Mouse (Mus musculus) heart, embryonic 13.5 days (tissue): Measurements from ENCODE around the gene Ptprj. TPM values are rescaled to one million over a fixed set of nuclear protein-coding genes. Genes with fewer than 3 reads are reported as not detected.
A peak's percentile ranks its signal among the peaks of the same experiment; 100 is the strongest.

Experiments
- ATAC-seq: fragments of 200-750 bp; cut with Nextera tagmentation; 2 replicates; pipeline ENCODE4 v1.8.0; 2017; ENCODE audit warnings: moderate TSS enrichment; ENCODE audit not compliant: insufficient number of reproducible peaks, low FRiP score, low TSS enrichment; ENCODE audit errors: extremely low read depth
- H3K27ac ChIP-seq: fragments of 300-500 bp; sonication (generic); replicated peaks from 2 replicates; pipeline ENCODE4 v1.5.1; 2015; ENCODE audit warnings: moderate library complexity, mild to moderate bottlenecking, inconsistent platforms
- H3K27me3 ChIP-seq: fragments of 300-500 bp; sonication (generic); replicated peaks from 2 replicates; pipeline ENCODE4 v1.6.1; 2015; ENCODE audit warnings: mild to moderate bottlenecking, inconsistent platforms
- H3K36me3 ChIP-seq: fragments of 300-500 bp; sonication (generic); 2 replicates; pipeline ENCODE4 v1.6.1; 2015; ENCODE audit warnings: mild to moderate bottlenecking, inconsistent platforms
- H3K4me1 ChIP-seq: fragments of 300-500 bp; sonication (generic); 2 replicates; pipeline ENCODE4 v1.6.1; 2015; ENCODE audit warnings: inconsistent platforms
- H3K4me2 ChIP-seq: fragments of 300-500 bp; sonication (generic); 2 replicates; pipeline ENCODE4 v1.6.1; 2015; ENCODE audit warnings: inconsistent platforms, mild to moderate bottlenecking, moderate library complexity
- H3K4me3 ChIP-seq: fragments of 300-500 bp; sonication (generic); 2 replicates; pipeline ENCODE4 v1.5.1; 2015; ENCODE audit warnings: moderate library complexity, mild to moderate bottlenecking, inconsistent platforms
- H3K9ac ChIP-seq: fragments of 300-500 bp; sonication (generic); 2 replicates; pipeline ENCODE4 v1.6.1; 2015; ENCODE audit warnings: inconsistent platforms, mild to moderate bottlenecking, moderate library complexity
- H3K9me3 ChIP-seq: fragments of 300-500 bp; sonication (generic); 2 replicates; pipeline ENCODE4 v1.6.1; 2016; ENCODE audit warnings: inconsistent platforms
- WGBS: fragments of 180-500 bp; shearing (Covaris S2); methylation state at CpG from one replicate; pipeline ENCODE4 v1.1.7; 2015; ENCODE audit warnings: mixed read lengths; 5-methylcytosine and 5-hydroxymethylcytosine counted together
- polyA plus RNA-seq: library from polyadenylated mRNA; unstranded; fragments of >200 nt; fragmentation: Nextera tagmentation; extraction: Ambion mirVana; gene quantifications from 2 replicates; pipeline ENCODE4 v1.2.1, GENCODE M21; 2015

Ptprj gene
- polyA plus RNA-seq, 1 experiment from 2014 or later: 1.3 TPM

- no peak overlapping the region for H3K4me2 ChIP-seq
- WGBS: 73% methylated on average over 4 of the region's 4 CpGs
- no peaks in the 10 kb centered on the region for H3K27me3 ChIP-seq
- H3K9me3 ChIP-seq: no peaks in the 10 kb centered on the region
- no peaks in the 10 kb centered on the region for H3K36me3 ChIP-seq
- ATAC-seq: no peak
- no peak overlapping the region for H3K27ac ChIP-seq
- H3K4me1 ChIP-seq: peaks cover 7% of the 10 kb centered on the region; the same call in 1 of the 2 replicates
- no peak overlapping the region for H3K4me3 ChIP-seq
- H3K9ac ChIP-seq: no peak overlapping the region
Measured at GRCm38 (mm10) chr2:90539206-90539605, 41.2 kb downstream of the Ptprj start.

DNA sequence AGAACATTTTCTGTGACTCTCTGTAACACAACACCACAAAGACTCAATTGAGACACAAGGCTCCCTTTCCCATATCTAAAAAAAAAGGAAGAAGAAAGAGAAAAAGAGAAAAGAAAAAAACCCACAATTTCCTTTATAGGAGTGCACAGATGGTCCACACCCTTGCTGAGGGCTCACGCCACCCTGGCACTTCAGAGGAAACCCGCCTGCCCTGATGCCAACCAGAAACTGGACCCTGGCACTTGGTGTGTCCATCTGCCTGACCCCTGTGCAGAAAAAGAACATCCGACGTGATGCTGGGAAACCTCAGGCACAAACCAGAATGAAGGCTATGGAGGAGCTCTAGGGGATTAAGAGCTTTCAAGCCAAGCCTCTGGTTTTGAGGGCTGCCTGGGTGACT lies 43.2 kb downstream of the Ptprj start:
- no peak overlapping the region for H3K9ac ChIP-seq
- ATAC-seq: no peak
- 75% methylated on average over 4 of the region's 4 CpGs for WGBS
- H3K4me3 ChIP-seq: no peak overlapping the region
- H3K27ac ChIP-seq: no peak overlapping the region
- no peaks in the 10 kb centered on the region for H3K27me3 ChIP-seq
- H3K4me1 ChIP-seq: peaks cover 7% of the 10 kb centered on the region; the same call in 1 of the 2 replicates
- no peaks in the 10 kb centered on the region for H3K36me3 ChIP-seq
- no peaks in the 10 kb centered on the region for H3K9me3 ChIP-seq
- H3K4me2 ChIP-seq: no peak overlapping the region

- peaks cover 7% of the 10 kb centered on the region; the same call in 1 of the 2 replicates for H3K4me1 ChIP-seq
- no peaks in the 10 kb centered on the region for H3K27me3 ChIP-seq
- H3K4me3 ChIP-seq: no peak overlapping the region
- 0 out of 2 replicates have a peak overlapping the region, but pooled peaks have one; percentile 4 for H3K4me2 ChIP-seq
- ATAC-seq: no peak
- 31% methylated on average over 9 of the region's 9 CpGs for WGBS
- H3K9ac ChIP-seq: no peak overlapping the region
- no peaks in the 10 kb centered on the region for H3K9me3 ChIP-seq
- no peaks in the 10 kb centered on the region for H3K36me3 ChIP-seq
- no peak overlapping the region for H3K27ac ChIP-seq
Measured at GRCm38 (mm10) chr2:90536555-90536954, 43.9 kb downstream of the Ptprj start.

DNA sequence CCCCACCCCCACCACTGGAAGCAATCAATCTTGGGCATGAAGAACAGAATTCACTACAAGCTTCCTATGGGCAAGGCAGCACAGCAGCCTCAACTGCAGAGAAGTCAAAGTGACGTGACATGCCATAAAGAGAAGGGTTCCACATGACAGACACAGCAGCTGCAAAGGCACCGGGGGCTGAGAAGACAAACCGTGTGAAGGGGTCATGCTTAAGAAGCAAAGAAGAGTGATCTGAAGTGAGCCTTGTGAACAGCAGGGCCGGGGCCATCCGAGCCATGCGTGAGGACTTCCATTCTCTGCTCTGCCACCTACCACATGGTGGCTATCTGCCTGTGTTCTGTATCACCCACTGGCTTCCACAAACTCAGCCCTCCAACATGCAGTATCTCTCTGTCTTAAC lies 45.7 kb downstream of the Ptprj start:
- no peak overlapping the region for H3K4me2 ChIP-seq
- no peaks in the 10 kb centered on the region for H3K9me3 ChIP-seq
- H3K27me3 ChIP-seq: no peaks in the 10 kb centered on the region
- 76% methylated on average over 6 of the region's 6 CpGs for WGBS
- no peak for ATAC-seq
- no peaks in the 10 kb centered on the region for H3K36me3 ChIP-seq
- no peak overlapping the region for H3K9ac ChIP-seq
- no peak overlapping the region for H3K27ac ChIP-seq
- H3K4me1 ChIP-seq: peaks cover 7% of the 10 kb centered on the region; the same call in 1 of the 2 replicates
- H3K4me3 ChIP-seq: no peak overlapping the region

DNA sequence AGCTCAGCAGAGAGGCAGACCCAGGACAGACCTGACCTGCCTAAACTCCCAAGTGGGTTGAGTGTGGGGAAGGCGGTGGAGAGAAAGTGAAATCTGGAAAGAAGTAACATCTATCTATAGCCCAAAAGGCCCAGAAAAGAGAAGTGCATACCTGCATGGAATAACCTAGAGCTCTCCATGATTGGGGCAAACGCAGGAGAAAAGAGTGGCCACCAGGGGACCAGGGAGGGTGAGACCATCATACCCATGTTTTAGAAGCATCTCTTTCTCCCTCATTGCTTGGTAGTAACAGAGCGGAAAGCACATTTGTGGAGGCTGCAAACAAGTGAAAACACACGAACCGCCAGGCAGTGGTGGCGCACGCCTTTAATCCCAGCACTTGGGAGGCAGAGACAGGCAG lies 46.5 kb downstream of the Ptprj start:
- H3K4me2 ChIP-seq: no peak overlapping the region
- WGBS: 89% methylated on average over 7 of the region's 7 CpGs
- peaks cover 7% of the 10 kb centered on the region; the same call in 1 of the 2 replicates for H3K4me1 ChIP-seq
- no peaks in the 10 kb centered on the region for H3K36me3 ChIP-seq
- no peak overlapping the region for H3K27ac ChIP-seq
- no peaks in the 10 kb centered on the region for H3K27me3 ChIP-seq
- ATAC-seq: no peak
- H3K9me3 ChIP-seq: no peaks in the 10 kb centered on the region
- no peak overlapping the region for H3K9ac ChIP-seq
- no peak overlapping the region for H3K4me3 ChIP-seq

DNA sequence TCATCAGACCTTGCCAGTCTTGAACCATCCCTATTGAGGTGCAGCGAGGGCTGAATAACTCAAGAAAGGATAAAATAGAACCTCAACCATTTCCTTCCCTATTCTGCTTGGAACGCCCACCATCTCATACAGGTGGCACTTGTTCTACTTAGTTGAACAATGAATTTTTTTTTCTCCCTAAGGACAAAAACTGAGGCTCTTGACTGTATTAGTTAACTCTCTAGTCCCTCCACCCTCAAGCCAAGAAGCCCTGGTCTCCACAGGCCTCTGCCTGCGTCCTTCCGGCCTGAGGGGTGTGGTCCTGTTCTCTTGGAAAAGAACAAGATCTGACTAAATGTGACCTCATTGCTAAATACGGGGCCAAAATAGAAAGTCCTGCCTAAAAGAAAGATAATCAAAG lies 48.4 kb downstream of the Ptprj start:
- 78% methylated on average over 5 of the region's 5 CpGs for WGBS
- H3K27me3 ChIP-seq: no peaks in the 10 kb centered on the region
- no peaks in the 10 kb centered on the region for H3K9me3 ChIP-seq
- H3K4me3 ChIP-seq: no peak overlapping the region
- no peaks in the 10 kb centered on the region for H3K36me3 ChIP-seq
- H3K27ac ChIP-seq: no peak overlapping the region
- H3K4me2 ChIP-seq: no peak overlapping the region
- H3K9ac ChIP-seq: no peak overlapping the region
- H3K4me1 ChIP-seq: peaks cover 5% of the 10 kb centered on the region
- no peak for ATAC-seq

DNA sequence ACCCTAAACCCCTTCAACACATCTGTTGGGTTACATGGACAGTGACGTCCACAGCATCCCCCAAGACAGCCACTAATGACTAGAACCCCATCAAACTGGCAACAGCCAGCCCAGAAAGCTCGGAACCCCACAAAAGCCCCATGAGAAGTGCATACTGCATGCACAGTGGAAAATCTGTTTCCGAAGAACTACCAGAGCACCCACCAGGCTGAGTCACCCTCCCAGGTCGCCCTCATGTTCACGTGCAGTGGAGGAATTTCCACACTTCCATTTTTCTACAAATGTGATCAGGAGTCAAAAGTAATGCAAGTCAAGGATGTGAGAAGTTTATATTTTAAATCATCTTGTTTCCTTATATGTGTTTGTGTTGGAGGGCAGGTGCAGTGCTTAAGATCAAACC lies 52.3 kb downstream of the Ptprj start:
- H3K36me3 ChIP-seq: no peaks in the 10 kb centered on the region
- H3K27me3 ChIP-seq: no peaks in the 10 kb centered on the region
- peaks cover 6% of the 10 kb centered on the region for H3K4me1 ChIP-seq
- H3K9ac ChIP-seq: no peak overlapping the region
- no peak for ATAC-seq
- H3K27ac ChIP-seq: no peak overlapping the region
- H3K4me3 ChIP-seq: no peak overlapping the region
- H3K9me3 ChIP-seq: no peaks in the 10 kb centered on the region
- no peak overlapping the region for H3K4me2 ChIP-seq
- 83% methylated on average over 5 of the region's 5 CpGs for WGBS

- H3K9ac ChIP-seq: no peak overlapping the region
- H3K27ac ChIP-seq: peak overlapping the region; percentile 39
Measured at GRCm38 (mm10) chr2:90526971-90527370, 53.5 kb downstream of the Ptprj start.

DNA sequence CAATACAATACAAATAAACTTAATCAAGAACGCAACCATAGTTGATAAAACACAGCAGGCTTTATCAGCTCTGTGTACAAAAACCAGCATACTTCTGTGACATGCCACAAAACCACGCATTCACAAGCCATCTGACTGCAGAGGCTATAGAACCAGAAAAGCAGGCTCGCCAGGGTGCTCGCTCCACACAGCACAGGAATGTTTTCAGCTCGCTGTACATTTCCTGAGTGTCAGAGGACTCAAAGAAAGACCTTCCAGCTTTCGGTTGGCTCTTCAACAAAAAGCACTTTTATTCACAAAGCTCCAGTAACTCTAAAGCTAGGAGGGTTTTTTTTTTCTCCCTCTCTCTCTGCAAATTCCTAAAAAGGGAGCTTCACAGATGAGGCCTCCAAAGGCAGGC lies 53.9 kb downstream of the Ptprj start:
- WGBS: 38% methylated on average over 6 of the region's 6 CpGs
- Histone ChIP-seq H3K4me1 (peaks cover 9% of the 10 kb centered on the region), H3K36me3 (no peaks in the 10 kb centered on the region), H3K27me3 (no peaks in the 10 kb centered on the region), H3K4me3 (no peak overlapping the region), H3K9me3 (no peaks in the 10 kb centered on the region), H3K4me2 (no peak overlapping the region), H3K9ac (no peak overlapping the region), H3K27ac (peak overlapping the region; percentile 39)
- no peak for ATAC-seq

More at GRCm38 (mm10) chr2:90526971-90527370, 53.5 kb downstream of the Ptprj start:
- 61% methylated on average over 6 of the region's 6 CpGs for WGBS
- Histone ChIP-seq H3K4me2 (no peak overlapping the region), H3K27me3 (no peaks in the 10 kb centered on the region), H3K36me3 (no peaks in the 10 kb centered on the region), H3K4me3 (no peak overlapping the region), H3K9me3 (no peaks in the 10 kb centered on the region), H3K4me1 (peaks cover 6% of the 10 kb centered on the region)
- no peak for ATAC-seq

- Histone ChIP-seq H3K9me3 (no peaks in the 10 kb centered on the region), H3K4me3 (no peak overlapping the region), H3K27me3 (no peaks in the 10 kb centered on the region), H3K4me2 (no peak overlapping the region), H3K4me1 (peaks cover 9% of the 10 kb centered on the region), H3K9ac (no peak overlapping the region), H3K36me3 (no peaks in the 10 kb centered on the region), H3K27ac (no peak overlapping the region)
- 70% methylated on average over 14 of the region's 14 CpGs for WGBS
- ATAC-seq: no peak
Measured at GRCm38 (mm10) chr2:90525807-90526206, 54.6 kb downstream of the Ptprj start.

GRCm38 (mm10) chr2:90522455-90522854 lies 58.0 kb downstream of the Ptprj start:
- H3K27me3 ChIP-seq: no peaks in the 10 kb centered on the region
- peaks cover 15% of the 10 kb centered on the region for H3K4me1 ChIP-seq
- H3K9ac ChIP-seq: no peak overlapping the region
- ATAC-seq: no peak
- WGBS: 76% methylated on average over 6 of the region's 6 CpGs
- no peaks in the 10 kb centered on the region for H3K36me3 ChIP-seq
- no peaks in the 10 kb centered on the region for H3K9me3 ChIP-seq
- no peak overlapping the region for H3K4me2 ChIP-seq
- H3K27ac ChIP-seq: no peak overlapping the region
- no peak overlapping the region for H3K4me3 ChIP-seq

DNA sequence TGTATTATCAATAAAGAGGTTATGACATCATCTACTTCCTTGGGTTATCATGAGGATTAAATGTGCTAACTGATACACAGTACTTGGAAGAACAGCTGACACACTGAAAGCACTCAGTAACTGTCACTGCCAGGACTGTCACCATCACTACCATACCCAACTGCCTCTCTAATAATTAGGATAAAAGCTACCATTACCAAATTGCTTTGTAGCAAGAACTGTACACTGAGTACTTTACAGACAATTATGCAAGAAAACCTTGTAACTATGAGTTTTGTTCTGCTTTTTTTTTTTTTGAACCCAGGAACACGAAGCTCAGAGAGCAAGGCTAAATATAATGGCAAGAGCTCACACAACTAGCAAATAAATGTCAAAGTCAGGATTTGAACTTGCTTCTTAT lies 58.5 kb downstream of the Ptprj start:
- Histone ChIP-seq H3K36me3 (no peaks in the 10 kb centered on the region), H3K27me3 (no peaks in the 10 kb centered on the region), H3K9ac (no peak overlapping the region), H3K4me2 (no peak overlapping the region), H3K4me3 (no peak overlapping the region), H3K9me3 (no peaks in the 10 kb centered on the region), H3K4me1 (peaks cover 16% of the 10 kb centered on the region), H3K27ac (no peak overlapping the region)
- 77% methylated on average over 1 of the region's 1 CpGs for WGBS
- no peak for ATAC-seq
